Mouse (Mus musculus): Measurements from ENCODE around the gene Usp10. TPM values are rescaled to one million over a fixed set of nuclear protein-coding genes. Genes with fewer than 3 reads are reported as not detected.

Gene Usp10
- polyA plus RNA-seq, 1 experiment from 2014 or later = 76.7 TPM

GRCm38 (mm10) chr8:119915298-119915697 is 5.1 kb downstream of the Usp10 start:
- H3K4me2 ChIP-seq = peak overlapping the region; percentile 92
- no peak overlapping the region for H3K9ac ChIP-seq
- ATAC-seq (ENCODE audit: insufficient read depth) = no peak
- H3K4me3 ChIP-seq (replicated peaks) = no peak overlapping the region
- 70% methylated on average over 4 of the region's 4 CpGs for WGBS (ENCODE audit: insufficient replicate concordance)
- H3K9me3 ChIP-seq (replicated peaks) = no peaks in the 10 kb centered on the region
- peak overlapping the region; percentile 98 for H3K27ac ChIP-seq (replicated peaks)
- peaks cover 7% of the 10 kb centered on the region; the same call in 1 of the 2 replicates for H3K36me3 ChIP-seq (replicated peaks)
- H3K4me1 ChIP-seq (replicated peaks) = peaks cover 83% of the 10 kb centered on the region
- no peaks in the 10 kb centered on the region for H3K27me3 ChIP-seq

DNA sequence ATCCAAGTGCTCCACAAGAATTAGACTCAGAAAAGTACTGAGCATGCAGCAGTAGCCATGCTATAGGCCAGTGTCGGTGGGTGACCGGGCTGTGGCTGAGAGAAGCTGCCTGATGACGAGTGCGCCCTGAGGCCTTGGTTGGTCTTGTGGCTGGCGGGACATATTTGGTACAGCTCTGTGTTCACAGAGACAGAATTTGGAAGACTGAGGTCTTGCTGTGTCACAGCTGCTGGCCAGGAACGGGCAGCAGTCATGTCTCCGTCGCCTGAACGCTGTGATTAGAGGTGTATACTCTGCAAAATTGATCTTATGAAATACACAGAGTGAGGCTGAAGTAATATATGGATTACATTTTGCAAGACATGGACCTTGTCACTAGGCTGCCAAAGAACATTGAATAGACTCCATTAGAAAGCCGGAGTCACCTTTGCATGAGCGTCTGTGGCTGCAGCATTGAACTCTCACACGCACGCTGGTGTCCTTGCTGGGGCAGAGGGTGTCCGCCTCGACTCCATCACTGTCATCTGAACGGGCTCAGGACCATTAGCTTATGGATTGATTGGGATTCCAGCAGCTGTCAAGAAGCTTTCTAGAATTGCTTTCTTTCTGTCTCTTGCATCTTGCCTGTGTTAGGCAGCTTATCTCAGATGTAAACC is 6.2 kb downstream of the Usp10 start:
- 64% methylated on average over 16 of the region's 16 CpGs for WGBS (ENCODE audit: insufficient replicate concordance)
- H3K9ac ChIP-seq = peak overlapping the region; percentile 56; the same call in 1 of the 2 replicates
- H3K27me3 ChIP-seq = no peaks in the 10 kb centered on the region
- peak overlapping the region; percentile 92 for H3K4me2 ChIP-seq
- peak overlapping the region; percentile 56 for H3K4me3 ChIP-seq (replicated peaks)
- peaks cover 94% of the 10 kb centered on the region for H3K4me1 ChIP-seq (replicated peaks)
- ATAC-seq (ENCODE audit: insufficient read depth) = no peak
- H3K9me3 ChIP-seq (replicated peaks) = no peaks in the 10 kb centered on the region
- peak overlapping the region; percentile 98 for H3K27ac ChIP-seq (replicated peaks)
- peaks cover 15% of the 10 kb centered on the region for H3K36me3 ChIP-seq (replicated peaks)

- Histone ChIP-seq H3K27ac (replicated peaks) (peak overlapping the region; percentile 98), H3K4me3 (replicated peaks) (peak overlapping the region; percentile 56), H3K4me1 (replicated peaks) (peaks cover 98% of the 10 kb centered on the region), H3K36me3 (replicated peaks) (peaks cover 15% of the 10 kb centered on the region), H3K27me3 (no peaks in the 10 kb centered on the region), H3K4me2 (peak overlapping the region; percentile 92), H3K9ac (peak overlapping the region; percentile 56), H3K9me3 (replicated peaks) (no peaks in the 10 kb centered on the region)
- 33% methylated on average over 3 of the region's 3 CpGs for WGBS (ENCODE audit: insufficient replicate concordance)
- ATAC-seq (ENCODE audit: insufficient read depth) = peak; percentile 49
These were observed 7.3 kb downstream of the Usp10 start for GRCm38 (mm10) chr8:119917415-119917814.

DNA sequence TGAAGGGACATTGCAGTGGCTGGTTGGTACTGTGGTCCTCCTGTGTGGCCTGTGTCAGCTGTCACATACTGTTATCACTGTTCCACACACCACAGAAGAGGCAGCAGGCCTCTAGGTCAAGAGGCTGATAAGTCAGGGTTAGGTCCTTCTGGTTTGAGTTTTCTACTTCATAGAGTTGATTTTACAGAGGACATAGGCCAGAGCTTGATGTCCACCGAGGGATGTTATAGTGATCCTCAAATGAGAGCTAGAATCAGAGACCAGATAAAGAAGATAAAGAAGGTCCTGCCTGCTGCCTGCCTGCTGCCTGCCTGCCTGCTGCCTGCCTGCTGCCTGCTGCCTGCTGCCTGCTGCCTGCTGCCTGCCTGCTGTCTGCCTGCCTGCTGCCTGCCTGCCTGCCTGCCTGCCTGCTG is 8.0 kb downstream of the Usp10 start:
- Histone ChIP-seq H3K4me3 (replicated peaks) (peak overlapping the region; percentile 56), H3K9me3 (replicated peaks) (no peaks in the 10 kb centered on the region), H3K27ac (replicated peaks) (peak overlapping the region; percentile 98), H3K9ac (peak overlapping the region; percentile 56), H3K4me2 (peak overlapping the region; percentile 92), H3K27me3 (no peaks in the 10 kb centered on the region), H3K4me1 (replicated peaks) (peaks cover 95% of the 10 kb centered on the region), H3K36me3 (replicated peaks) (peaks cover 15% of the 10 kb centered on the region)
- WGBS (ENCODE audit: insufficient replicate concordance) = 5% methylated on average over 1 of the region's 1 CpGs
- peak; percentile 98 for ATAC-seq (ENCODE audit: insufficient read depth)

DNA sequence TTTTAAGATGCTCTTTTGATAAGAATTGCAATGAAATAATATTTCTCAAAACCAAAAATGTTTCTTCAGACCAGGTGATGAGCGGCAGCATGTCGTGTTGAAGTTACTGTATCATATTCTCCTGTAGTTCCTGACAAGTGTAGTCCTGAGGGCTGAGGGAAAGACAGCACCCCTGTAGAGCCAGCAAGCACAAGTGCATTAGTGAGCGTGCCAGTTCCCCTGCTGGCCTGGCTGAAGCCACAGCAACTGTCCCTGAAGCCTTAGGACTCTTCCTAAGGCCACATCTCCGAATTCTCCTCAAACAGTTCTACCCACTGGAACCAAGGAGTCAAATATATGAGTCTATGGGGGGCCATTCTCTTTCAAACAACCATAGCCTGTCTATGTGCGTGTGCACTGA is 13.1 kb downstream of the Usp10 start:
- ATAC-seq (ENCODE audit: insufficient read depth) = no peak
- Histone ChIP-seq H3K27ac (replicated peaks) (no peak overlapping the region), H3K27me3 (no peaks in the 10 kb centered on the region), H3K4me3 (replicated peaks) (no peak overlapping the region), H3K36me3 (replicated peaks) (peaks cover 17% of the 10 kb centered on the region; the same call in 1 of the 2 replicates), H3K4me2 (no peak overlapping the region), H3K9ac (no peak overlapping the region), H3K9me3 (replicated peaks) (no peaks in the 10 kb centered on the region), H3K4me1 (replicated peaks) (peaks cover 94% of the 10 kb centered on the region)
- 79% methylated on average over 5 of the region's 5 CpGs for WGBS (ENCODE audit: insufficient replicate concordance)

DNA sequence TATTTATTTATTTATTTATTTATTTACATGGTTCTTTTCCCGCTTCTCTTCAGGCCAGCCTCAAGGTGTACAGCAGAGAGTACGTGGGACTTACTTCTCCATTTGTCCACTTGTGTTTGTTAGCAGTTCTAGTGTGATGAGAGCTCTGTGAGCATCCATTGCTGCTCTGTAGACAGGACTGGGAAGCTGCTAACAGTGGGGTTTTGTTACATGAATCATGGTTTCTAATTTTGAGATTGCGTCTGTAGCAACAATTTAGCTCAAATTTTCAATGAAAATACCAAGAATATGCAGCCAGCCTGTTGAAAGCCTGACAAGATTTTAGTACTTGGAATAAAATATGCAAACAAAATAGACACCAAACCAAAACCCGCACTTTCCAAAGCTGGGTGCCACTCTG is 15.3 kb downstream of the Usp10 start:
- H3K4me3 ChIP-seq (replicated peaks) = no peak overlapping the region
- H3K36me3 ChIP-seq (replicated peaks) = peaks cover 13% of the 10 kb centered on the region; the same call in 1 of the 2 replicates
- H3K4me2 ChIP-seq = no peak overlapping the region
- H3K9ac ChIP-seq = no peak overlapping the region
- no peaks in the 10 kb centered on the region for H3K9me3 ChIP-seq (replicated peaks)
- no peak for ATAC-seq (ENCODE audit: insufficient read depth)
- H3K27me3 ChIP-seq = no peaks in the 10 kb centered on the region
- H3K4me1 ChIP-seq (replicated peaks) = peaks cover 74% of the 10 kb centered on the region
- H3K27ac ChIP-seq (replicated peaks) = peak overlapping the region; percentile 19; the same call in 1 of the 2 replicates
- 81% methylated on average over 4 of the region's 4 CpGs for WGBS (ENCODE audit: insufficient replicate concordance)

- Histone ChIP-seq H3K4me1 (replicated peaks) (peaks cover 63% of the 10 kb centered on the region), H3K4me3 (replicated peaks) (no peak overlapping the region), H3K9ac (no peak overlapping the region), H3K27me3 (no peaks in the 10 kb centered on the region), H3K36me3 (replicated peaks) (0 out of 2 replicates have a peak, but pooled peaks cover 5% of the 10 kb centered on the region), H3K9me3 (replicated peaks) (no peaks in the 10 kb centered on the region), H3K4me2 (no peak overlapping the region), H3K27ac (replicated peaks) (peak overlapping the region; percentile 19; the same call in 1 of the 2 replicates)
- no peak for ATAC-seq (ENCODE audit: insufficient read depth)
- WGBS (ENCODE audit: insufficient replicate concordance) = 20% methylated on average over 2 of the region's 2 CpGs
These were observed 16.3 kb downstream of the Usp10 start for GRCm38 (mm10) chr8:119926474-119926873.

DNA sequence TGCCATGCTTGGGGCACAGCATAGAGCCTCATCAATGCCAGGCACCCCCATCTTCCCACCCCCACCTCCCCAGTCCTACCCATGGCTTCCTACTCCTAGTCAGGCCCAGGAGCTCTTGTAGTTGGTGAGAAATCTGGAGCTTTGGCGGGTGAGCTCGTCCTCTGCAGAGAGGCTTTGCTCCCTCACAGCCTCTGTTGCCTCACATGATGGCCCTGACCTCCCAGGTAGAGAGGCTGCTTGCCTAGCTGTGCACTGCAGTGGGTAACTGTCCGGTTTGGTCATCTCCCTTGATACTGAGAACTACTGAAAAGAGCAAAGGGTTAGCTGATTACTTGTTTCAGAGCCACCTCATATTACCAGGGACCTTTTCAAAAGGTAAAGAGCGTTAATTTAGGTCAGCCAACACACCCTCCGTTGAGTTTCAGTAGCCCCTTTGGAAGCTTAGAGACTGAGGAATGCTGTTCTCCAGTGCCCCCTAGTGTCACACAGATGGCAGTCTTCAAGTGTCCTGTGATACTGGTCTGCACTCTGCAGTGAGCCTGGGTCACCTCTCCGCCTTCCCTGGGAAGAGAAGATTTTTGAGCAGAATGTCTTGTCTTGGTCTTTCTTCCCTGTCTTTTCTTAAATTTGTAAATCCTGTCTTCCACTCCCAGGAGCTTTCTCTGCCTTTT is 17.4 kb downstream of the Usp10 start:
- Histone ChIP-seq H3K4me1 (replicated peaks) (peaks cover 52% of the 10 kb centered on the region), H3K27me3 (no peaks in the 10 kb centered on the region), H3K4me2 (no peak overlapping the region), H3K36me3 (replicated peaks) (peaks cover 13% of the 10 kb centered on the region), H3K9me3 (replicated peaks) (no peaks in the 10 kb centered on the region), H3K4me3 (replicated peaks) (no peak overlapping the region), H3K9ac (no peak overlapping the region), H3K27ac (replicated peaks) (no peak overlapping the region)
- 47% methylated on average over 6 of the region's 6 CpGs for WGBS (ENCODE audit: insufficient replicate concordance)
- peak; percentile 65 for ATAC-seq (ENCODE audit: insufficient read depth)

DNA sequence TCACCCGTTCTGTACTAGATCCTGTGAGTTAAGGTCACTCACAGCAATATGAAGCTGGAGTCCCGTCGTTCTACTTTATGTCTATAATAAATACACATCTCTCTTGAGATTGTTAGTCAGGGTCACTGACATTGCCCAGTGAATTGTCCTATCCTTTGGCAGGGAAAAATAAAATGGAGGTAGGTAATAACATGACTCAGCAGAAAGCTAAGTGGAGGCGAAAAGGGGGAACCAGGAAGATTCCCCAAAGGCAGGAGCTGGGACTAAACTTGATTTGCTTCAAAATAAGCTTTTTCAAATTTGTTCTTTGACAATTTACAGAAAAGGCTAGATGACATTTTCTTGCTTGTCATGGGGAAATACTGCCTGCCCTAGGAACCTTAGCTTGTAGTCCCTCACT is 21.2 kb downstream of the Usp10 start:
- ATAC-seq (ENCODE audit: insufficient read depth) = no peak
- Histone ChIP-seq H3K9ac (no peak overlapping the region), H3K36me3 (replicated peaks) (peaks cover 49% of the 10 kb centered on the region), H3K4me3 (replicated peaks) (no peak overlapping the region), H3K9me3 (replicated peaks) (no peaks in the 10 kb centered on the region), H3K27me3 (no peaks in the 10 kb centered on the region), H3K27ac (replicated peaks) (no peak overlapping the region), H3K4me2 (no peak overlapping the region), H3K4me1 (replicated peaks) (peaks cover 21% of the 10 kb centered on the region)
- 79% methylated on average over 4 of the region's 4 CpGs for WGBS (ENCODE audit: insufficient replicate concordance)

- H3K4me2 ChIP-seq = no peak overlapping the region
- 85% methylated on average over 4 of the region's 4 CpGs for WGBS (ENCODE audit: insufficient replicate concordance)
- H3K27ac ChIP-seq (replicated peaks) = no peak overlapping the region
- no peak overlapping the region for H3K4me3 ChIP-seq (replicated peaks)
- no peak for ATAC-seq (ENCODE audit: insufficient read depth)
- H3K27me3 ChIP-seq = no peaks in the 10 kb centered on the region
- H3K4me1 ChIP-seq (replicated peaks) = peaks cover 10% of the 10 kb centered on the region; the same call in 1 of the 2 replicates
- H3K36me3 ChIP-seq (replicated peaks) = peaks cover 68% of the 10 kb centered on the region
- no peak overlapping the region for H3K9ac ChIP-seq
- no peaks in the 10 kb centered on the region for H3K9me3 ChIP-seq (replicated peaks)
These were observed 23.5 kb downstream of the Usp10 start for GRCm38 (mm10) chr8:119933681-119934080.

- H3K27me3 ChIP-seq = no peaks in the 10 kb centered on the region
- no peak overlapping the region for H3K27ac ChIP-seq (replicated peaks)
- peaks cover 86% of the 10 kb centered on the region for H3K36me3 ChIP-seq (replicated peaks)
- no peak for ATAC-seq (ENCODE audit: insufficient read depth)
- H3K4me3 ChIP-seq (replicated peaks) = no peak overlapping the region
- peaks cover 10% of the 10 kb centered on the region; the same call in 1 of the 2 replicates for H3K4me1 ChIP-seq (replicated peaks)
- H3K9ac ChIP-seq = no peak overlapping the region
- no peak overlapping the region for H3K4me2 ChIP-seq
- 58% methylated on average over 6 of the region's 6 CpGs for WGBS (ENCODE audit: insufficient replicate concordance)
- H3K9me3 ChIP-seq (replicated peaks) = no peaks in the 10 kb centered on the region
These were observed 25.4 kb downstream of the Usp10 start for GRCm38 (mm10) chr8:119935541-119935940.
